Mouse (Mus musculus): Measurements from ENCODE around the gene Elof1. TPM values are rescaled to one million over a fixed set of nuclear protein-coding genes. Genes with fewer than 3 reads are reported as not detected.

Gene Elof1
- polyA plus RNA-seq, 1 experiment from 2014 or later: 217 TPM

GRCm38 (mm10) chr9:22069881-22070553 lies 47.0 kb downstream of the Elof1 start:
- no peaks in the 10 kb centered on the region for H3K27me3 ChIP-seq (ENCODE audit: control insufficient read depth, insufficient read depth, low read length)
- DNase-seq (ENCODE audit: low spot score) (no peak), ATAC-seq (ENCODE audit: insufficient read depth, low FRiP score, low TSS enrichment) (0 out of 2 replicates have a peak, but pooled peaks have one; percentile 2)
- peaks cover 10% of the 10 kb centered on the region for H3K36me3 ChIP-seq (ENCODE audit: control insufficient read depth, insufficient read depth, low read length)
- peak overlapping the region; percentile 46 for H3K4me2 ChIP-seq (ENCODE audit: low read depth)
- H3K4me3 ChIP-seq (ENCODE audit: low read depth, low read length): peak overlapping the region; percentile 85
- H3K9me3 ChIP-seq (ENCODE audit: control insufficient read depth, low read length): no peaks in the 10 kb centered on the region
- no peak overlapping the region for H3K9ac ChIP-seq (ENCODE audit: low read length)
- 0 out of 2 replicates have a peak, but pooled peaks cover 2% of the 10 kb centered on the region for H3K4me1 ChIP-seq (ENCODE audit: control insufficient read depth, insufficient read depth, low read length)
- 77% methylated on average over 4 of the region's 4 CpGs for WGBS
- H3K27ac ChIP-seq (ENCODE audit: low read depth, low read length): no peak overlapping the region

DNA sequence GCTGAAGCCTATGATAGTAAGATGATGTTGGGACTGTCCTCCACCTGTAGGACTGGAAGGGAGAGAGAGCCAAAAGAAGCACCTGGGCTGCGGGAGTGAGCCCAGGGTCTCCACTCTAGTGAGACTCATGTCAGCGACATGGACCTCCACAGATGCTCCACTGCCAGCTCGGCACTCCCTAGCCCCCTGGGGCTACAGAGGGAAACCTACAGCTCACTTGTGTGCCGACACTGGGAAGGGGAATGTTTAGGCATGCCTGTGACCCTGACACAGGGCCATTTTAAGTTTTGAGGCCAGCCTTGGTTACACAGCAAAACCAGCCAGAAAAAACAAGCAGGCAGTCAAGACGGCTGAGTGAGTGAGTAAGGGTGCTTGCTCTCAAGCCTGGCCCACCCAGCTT lies 49.8 kb downstream of the Elof1 start:
- 0 out of 2 replicates have a peak, but pooled peaks cover 2% of the 10 kb centered on the region for H3K4me1 ChIP-seq (ENCODE audit: control insufficient read depth, insufficient read depth, low read length)
- peaks cover 18% of the 10 kb centered on the region for H3K36me3 ChIP-seq (ENCODE audit: control insufficient read depth, insufficient read depth, low read length)
- no peak overlapping the region for H3K27ac ChIP-seq (ENCODE audit: low read depth, low read length)
- H3K4me3 ChIP-seq (ENCODE audit: low read depth, low read length): no peak overlapping the region
- no peaks in the 10 kb centered on the region for H3K27me3 ChIP-seq (ENCODE audit: control insufficient read depth, insufficient read depth, low read length)
- WGBS: 84% methylated on average over 5 of the region's 5 CpGs
- H3K4me2 ChIP-seq (ENCODE audit: low read depth): no peak overlapping the region
- no peak for DNase-seq (ENCODE audit: low spot score)
- ATAC-seq (ENCODE audit: insufficient read depth, low FRiP score, low TSS enrichment): no peak
- H3K9ac ChIP-seq (ENCODE audit: low read length): no peak overlapping the region
- no peaks in the 10 kb centered on the region for H3K9me3 ChIP-seq (ENCODE audit: control insufficient read depth, low read length)

DNA sequence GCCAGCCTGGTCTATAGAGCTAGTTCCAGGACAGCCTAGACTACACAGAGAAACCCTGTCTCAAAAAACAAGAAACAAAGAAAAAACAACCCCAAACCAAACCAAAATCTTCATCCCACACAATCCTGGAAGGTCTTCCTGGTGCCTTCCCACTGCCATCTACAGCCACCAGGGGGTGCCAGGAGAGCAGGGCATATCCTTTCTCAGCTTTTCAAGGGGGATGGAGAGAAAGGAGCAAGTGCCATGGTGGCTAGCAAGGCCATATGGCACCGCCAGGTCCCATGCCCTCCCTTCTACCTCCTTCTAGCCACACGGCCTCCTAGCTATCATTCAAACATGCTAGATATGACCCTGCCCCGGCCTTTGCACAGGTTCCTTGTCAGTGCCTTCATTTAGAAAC lies 50.5 kb downstream of the Elof1 start:
- Histone ChIP-seq H3K4me1 (ENCODE audit: control insufficient read depth, insufficient read depth, low read length) (0 out of 2 replicates have a peak, but pooled peaks cover 2% of the 10 kb centered on the region), H3K9ac (ENCODE audit: low read length) (no peak overlapping the region), H3K9me3 (ENCODE audit: control insufficient read depth, low read length) (no peaks in the 10 kb centered on the region), H3K36me3 (ENCODE audit: control insufficient read depth, insufficient read depth, low read length) (peaks cover 18% of the 10 kb centered on the region), H3K4me3 (ENCODE audit: low read depth, low read length) (no peak overlapping the region), H3K27me3 (ENCODE audit: control insufficient read depth, insufficient read depth, low read length) (no peaks in the 10 kb centered on the region), H3K4me2 (ENCODE audit: low read depth) (no peak overlapping the region), H3K27ac (ENCODE audit: low read depth, low read length) (no peak overlapping the region)
- DNase-seq (ENCODE audit: low spot score) (peak; percentile 42), ATAC-seq (ENCODE audit: insufficient read depth, low FRiP score, low TSS enrichment) (no peak)
- WGBS: 81% methylated on average over 3 of the region's 3 CpGs

- no peaks in the 10 kb centered on the region for H3K27me3 ChIP-seq (ENCODE audit: control insufficient read depth, insufficient read depth, low read length)
- no peak overlapping the region for H3K4me3 ChIP-seq (ENCODE audit: low read depth, low read length)
- H3K9ac ChIP-seq (ENCODE audit: low read length): no peak overlapping the region
- WGBS: 96% methylated on average over 11 of the region's 11 CpGs
- no peak overlapping the region for H3K4me2 ChIP-seq (ENCODE audit: low read depth)
- H3K36me3 ChIP-seq (ENCODE audit: control insufficient read depth, insufficient read depth, low read length): peaks cover 20% of the 10 kb centered on the region
- H3K9me3 ChIP-seq (ENCODE audit: control insufficient read depth, low read length): no peaks in the 10 kb centered on the region
- no peak for DNase-seq (ENCODE audit: low spot score)
- H3K27ac ChIP-seq (ENCODE audit: low read depth, low read length): no peak overlapping the region
- H3K4me1 ChIP-seq (ENCODE audit: control insufficient read depth, insufficient read depth, low read length): 0 out of 2 replicates have a peak, but pooled peaks cover 2% of the 10 kb centered on the region
- no peak for ATAC-seq (ENCODE audit: insufficient read depth, low FRiP score, low TSS enrichment)
Measured at GRCm38 (mm10) chr9:22065642-22066041, 51.3 kb downstream of the Elof1 start.

GRCm38 (mm10) chr9:22064341-22064740 lies 52.6 kb downstream of the Elof1 start:
- H3K4me2 ChIP-seq (ENCODE audit: low read depth): no peak overlapping the region
- DNase-seq (ENCODE audit: low spot score) (no peak), ATAC-seq (ENCODE audit: insufficient read depth, low FRiP score, low TSS enrichment) (no peak)
- H3K9ac ChIP-seq (ENCODE audit: low read length): no peak overlapping the region
- H3K4me1 ChIP-seq (ENCODE audit: control insufficient read depth, insufficient read depth, low read length): no peaks in the 10 kb centered on the region
- H3K9me3 ChIP-seq (ENCODE audit: control insufficient read depth, low read length): no peaks in the 10 kb centered on the region
- H3K4me3 ChIP-seq (ENCODE audit: low read depth, low read length): no peak overlapping the region
- no peak overlapping the region for H3K27ac ChIP-seq (ENCODE audit: low read depth, low read length)
- 92% methylated on average over 3 of the region's 3 CpGs for WGBS
- H3K36me3 ChIP-seq (ENCODE audit: control insufficient read depth, insufficient read depth, low read length): peaks cover 20% of the 10 kb centered on the region
- H3K27me3 ChIP-seq (ENCODE audit: control insufficient read depth, insufficient read depth, low read length): no peaks in the 10 kb centered on the region

Small RNA genes lying within 50 kb of the gene (microRNA-seq; reads per million reads assigned to microRNA genes)
- not detected for gene Mir7084

Other genes with a start within 250 kb of the Elof1 start
- gene Rab3d, start 199.0 kb downstream of the Elof1 start, polyA plus RNA-seq (2014; fragmentation: Nextera tagmentation; extraction: Ambion mirVana): 11.1 and 12.7 TPM in 2 replicates
- gene Ccdc159, start 189.7 kb downstream of the Elof1 start, polyA plus RNA-seq (2014; fragmentation: Nextera tagmentation; extraction: Ambion mirVana): 3.6 TPM in 2 replicates
- gene Tmem205, start 189.6 kb downstream of the Elof1 start, polyA plus RNA-seq (2014; fragmentation: Nextera tagmentation; extraction: Ambion mirVana): 35.1 and 35.4 TPM in 2 replicates
- gene Plppr2, start 180.1 kb downstream of the Elof1 start, polyA plus RNA-seq (2014; fragmentation: Nextera tagmentation; extraction: Ambion mirVana): 27.7 TPM in 2 replicates
- gene Swsap1, start 161.4 kb downstream of the Elof1 start, polyA plus RNA-seq (2014; fragmentation: Nextera tagmentation; extraction: Ambion mirVana): 18.9 and 22.5 TPM in 2 replicates
- gene Epor, start 153.7 kb downstream of the Elof1 start, polyA plus RNA-seq (2014; fragmentation: Nextera tagmentation; extraction: Ambion mirVana): 4.1 and 5.9 TPM in 2 replicates
- gene Rgl3, start 127.7 kb downstream of the Elof1 start, polyA plus RNA-seq (2014; fragmentation: Nextera tagmentation; extraction: Ambion mirVana): 2.3 and 3.7 TPM in 2 replicates
- gene Ccdc151, start 114.5 kb downstream of the Elof1 start, polyA plus RNA-seq (2014; fragmentation: Nextera tagmentation; extraction: Ambion mirVana): 2.7 and 3.5 TPM in 2 replicates
- gene Prkcsh, start 114.4 kb downstream of the Elof1 start, polyA plus RNA-seq (2014; fragmentation: Nextera tagmentation; extraction: Ambion mirVana): 91.4 and 106 TPM in 2 replicates
- gene Elavl3, start 65.1 kb downstream of the Elof1 start, polyA plus RNA-seq (2014; fragmentation: Nextera tagmentation; extraction: Ambion mirVana): 64.6 and 69.1 TPM in 2 replicates
- not detected in 2 replicates for gene Gm49318, start 45.9 kb downstream of the Elof1 start, polyA plus RNA-seq (2014; fragmentation: Nextera tagmentation; extraction: Ambion mirVana)
- 8.2 and 9.5 TPM in 2 replicates for gene Zfp653, start 45.8 kb downstream of the Elof1 start, polyA plus RNA-seq (2014; fragmentation: Nextera tagmentation; extraction: Ambion mirVana)
- gene Ecsit, start 31.7 kb downstream of the Elof1 start, polyA plus RNA-seq (2014; fragmentation: Nextera tagmentation; extraction: Ambion mirVana): 40.1 and 40.4 TPM in 2 replicates
- gene Cnn1, start 18.0 kb downstream of the Elof1 start, polyA plus RNA-seq (2014; fragmentation: Nextera tagmentation; extraction: Ambion mirVana): 1.0 and 2.6 TPM in 2 replicates
- 14.9 and 16.8 TPM in 2 replicates for gene Acp5, start 18.5 kb upstream of the Elof1 start, polyA plus RNA-seq (2014; fragmentation: Nextera tagmentation; extraction: Ambion mirVana)
- 59.6 and 59.7 TPM in 2 replicates for gene Pigyl, start 39.7 kb upstream of the Elof1 start, polyA plus RNA-seq (2014; fragmentation: Nextera tagmentation; extraction: Ambion mirVana)
- gene Zfp872, start 70.9 kb upstream of the Elof1 start, polyA plus RNA-seq (2014; fragmentation: Nextera tagmentation; extraction: Ambion mirVana): 0.15 and 0.24 TPM in 2 replicates
- 11.7 and 12.3 TPM in 2 replicates for gene Zfp809, start 108.5 kb upstream of the Elof1 start, polyA plus RNA-seq (2014; fragmentation: Nextera tagmentation; extraction: Ambion mirVana)
- 6.4 and 6.7 TPM in 2 replicates for gene Zfp599, start 142.7 kb upstream of the Elof1 start, polyA plus RNA-seq (2014; fragmentation: Nextera tagmentation; extraction: Ambion mirVana)
- 28.1 and 30.1 TPM in 2 replicates for gene Zfp810, start 190.5 kb upstream of the Elof1 start, polyA plus RNA-seq (2014; fragmentation: Nextera tagmentation; extraction: Ambion mirVana)